Mouse (Mus musculus): ENCODE results near the gene Rsph9. TPM values are rescaled to one million over a fixed set of nuclear protein-coding genes. Genes with fewer than 3 reads are reported as not detected.

Rsph9 gene
- polyA plus RNA-seq, 1 experiment from 2014 or later, result 38.8 TPM

GRCm38 (mm10) chr17:46157131-46157530, 13.1 kb upstream of the Rsph9 start:
- 87% methylated on average over 8 of the region's 8 CpGs for WGBS
- H3K4me3 ChIP-seq (replicated peaks; ENCODE audit: low read depth, low read length), result no peak overlapping the region
- no peak for ATAC-seq (ENCODE audit: low FRiP score, low TSS enrichment)

GRCm38 (mm10) chr17:46156680-46157079, 12.7 kb upstream of the Rsph9 start:
- WGBS, result 86% methylated on average over 5 of the region's 5 CpGs
- no peaks in the 10 kb centered on the region for H3K27me3 ChIP-seq (ENCODE audit: control insufficient read depth, insufficient read depth, low read length)
- H3K4me3 ChIP-seq (replicated peaks; ENCODE audit: low read depth, low read length), result no peak overlapping the region
- peaks cover 11% of the 10 kb centered on the region for H3K4me1 ChIP-seq (ENCODE audit: control insufficient read depth, insufficient read depth, low read length)
- no peak overlapping the region for H3K9ac ChIP-seq (replicated peaks; ENCODE audit: low read length)
- no peak for DNase-seq
- no peaks in the 10 kb centered on the region for H3K36me3 ChIP-seq (ENCODE audit: control insufficient read depth, insufficient read depth, low read length)
- H3K27ac ChIP-seq (replicated peaks; ENCODE audit: low read depth, low read length), result no peak overlapping the region
- no peaks in the 10 kb centered on the region for H3K9me3 ChIP-seq (ENCODE audit: control insufficient read depth, low read length)
- ATAC-seq (ENCODE audit: low FRiP score, low TSS enrichment), result no peak
- H3K4me2 ChIP-seq (ENCODE audit: low read length), result no peak overlapping the region

More at GRCm38 (mm10) chr17:46157131-46157530, 13.1 kb upstream of the Rsph9 start:
- no peaks in the 10 kb centered on the region for H3K27me3 ChIP-seq (ENCODE audit: control insufficient read depth, insufficient read depth, low read length)
- peaks cover 16% of the 10 kb centered on the region for H3K4me1 ChIP-seq (ENCODE audit: control insufficient read depth, insufficient read depth, low read length)
- no peak for DNase-seq
- H3K9me3 ChIP-seq (ENCODE audit: control insufficient read depth, low read length), result no peaks in the 10 kb centered on the region
- no peak overlapping the region for H3K9ac ChIP-seq (replicated peaks; ENCODE audit: low read length)
- no peak overlapping the region for H3K27ac ChIP-seq (replicated peaks; ENCODE audit: low read depth, low read length)
- H3K36me3 ChIP-seq (ENCODE audit: control insufficient read depth, insufficient read depth, low read length), result no peaks in the 10 kb centered on the region
- H3K4me2 ChIP-seq (ENCODE audit: low read length), result no peak overlapping the region

GRCm38 (mm10) chr17:46154336-46154735, 10.3 kb upstream of the Rsph9 start:
- no peaks in the 10 kb centered on the region for H3K27me3 ChIP-seq (ENCODE audit: control insufficient read depth, insufficient read depth, low read length)
- no peak overlapping the region for H3K9ac ChIP-seq (replicated peaks; ENCODE audit: low read length)
- H3K4me1 ChIP-seq (ENCODE audit: control insufficient read depth, insufficient read depth, low read length), result peaks cover 9% of the 10 kb centered on the region
- H3K27ac ChIP-seq (replicated peaks; ENCODE audit: low read depth, low read length), result no peak overlapping the region
- H3K4me3 ChIP-seq (replicated peaks; ENCODE audit: low read depth, low read length), result no peak overlapping the region
- no peaks in the 10 kb centered on the region for H3K9me3 ChIP-seq (ENCODE audit: control insufficient read depth, low read length)
- H3K36me3 ChIP-seq (ENCODE audit: control insufficient read depth, insufficient read depth, low read length), result 0 out of 2 replicates have a peak, but pooled peaks cover 3% of the 10 kb centered on the region
- H3K4me2 ChIP-seq (ENCODE audit: low read length), result no peak overlapping the region
- 93% methylated on average over 3 of the region's 3 CpGs for WGBS
- ATAC-seq (ENCODE audit: low FRiP score, low TSS enrichment) (no peak), DNase-seq (no peak)

- ATAC-seq (ENCODE audit: low FRiP score, low TSS enrichment), result peak; percentile 90
- Histone ChIP-seq H3K27ac (replicated peaks; ENCODE audit: low read depth, low read length) (peak within 1 kb of the TSS; percentile 66), H3K36me3 (ENCODE audit: control insufficient read depth, insufficient read depth, low read length) (peaks cover 11% of the 10 kb centered on the region), H3K9ac (replicated peaks; ENCODE audit: low read length) (peak within 1 kb of the TSS; percentile 72), H3K4me3 (replicated peaks; ENCODE audit: low read depth, low read length) (peak within 1 kb of the TSS; percentile 57), H3K9me3 (ENCODE audit: control insufficient read depth, low read length) (no peaks in the 10 kb centered on the region), H3K4me1 (ENCODE audit: control insufficient read depth, insufficient read depth, low read length) (peaks cover 9% of the 10 kb centered on the region), H3K4me2 (ENCODE audit: low read length) (peak within 1 kb of the TSS; percentile 91), H3K27me3 (ENCODE audit: control insufficient read depth, insufficient read depth, low read length) (no peaks in the 10 kb centered on the region)
- peak; percentile 95 for DNase-seq
- 8% methylated on average over 33 of the region's 33 CpGs for WGBS
Measured at GRCm38 (mm10) chr17:46152847-46153782, 9.1 kb upstream of the Rsph9 start, which contains the start of gene Mad2l1bp. Gene Mad2l1bp (minus strand): TSS chr17:46153553.

- no peak overlapping the region for H3K4me2 ChIP-seq (ENCODE audit: low read length)
- no peaks in the 10 kb centered on the region for H3K9me3 ChIP-seq (ENCODE audit: control insufficient read depth, low read length)
- no peak overlapping the region for H3K4me3 ChIP-seq (replicated peaks; ENCODE audit: low read depth, low read length)
- H3K36me3 ChIP-seq (ENCODE audit: control insufficient read depth, insufficient read depth, low read length), result no peaks in the 10 kb centered on the region
- H3K9ac ChIP-seq (replicated peaks; ENCODE audit: low read length), result no peak overlapping the region
- no peaks in the 10 kb centered on the region for H3K27me3 ChIP-seq (ENCODE audit: control insufficient read depth, insufficient read depth, low read length)
- DNase-seq, result no peak
- no peak overlapping the region for H3K27ac ChIP-seq (replicated peaks; ENCODE audit: low read depth, low read length)
- peaks cover 11% of the 10 kb centered on the region for H3K4me1 ChIP-seq (ENCODE audit: control insufficient read depth, insufficient read depth, low read length)
- 91% methylated on average over 3 of the region's 3 CpGs for WGBS
- no peak for ATAC-seq (ENCODE audit: low FRiP score, low TSS enrichment)
Measured at GRCm38 (mm10) chr17:46139872-46140271, 4.1 kb downstream of the Rsph9 start.

- DNase-seq (no peak), ATAC-seq (ENCODE audit: low FRiP score, low TSS enrichment) (no peak)
- Histone ChIP-seq H3K4me3 (replicated peaks; ENCODE audit: low read depth, low read length) (no peak overlapping the region), H3K9ac (replicated peaks; ENCODE audit: low read length) (no peak overlapping the region), H3K4me1 (ENCODE audit: control insufficient read depth, insufficient read depth, low read length) (peaks cover 8% of the 10 kb centered on the region; the same call in 1 of the 2 replicates), H3K27me3 (ENCODE audit: control insufficient read depth, insufficient read depth, low read length) (no peaks in the 10 kb centered on the region), H3K4me2 (ENCODE audit: low read length) (no peak overlapping the region), H3K9me3 (ENCODE audit: control insufficient read depth, low read length) (no peaks in the 10 kb centered on the region), H3K36me3 (ENCODE audit: control insufficient read depth, insufficient read depth, low read length) (no peaks in the 10 kb centered on the region), H3K27ac (replicated peaks; ENCODE audit: low read depth, low read length) (no peak overlapping the region)
- WGBS, result 86% methylated on average over 8 of the region's 8 CpGs
Measured at GRCm38 (mm10) chr17:46138563-46139236, 5.3 kb downstream of the Rsph9 start.

- no peaks in the 10 kb centered on the region for H3K27me3 ChIP-seq (ENCODE audit: control insufficient read depth, insufficient read depth, low read length)
- H3K36me3 ChIP-seq (ENCODE audit: control insufficient read depth, insufficient read depth, low read length), result peaks cover 25% of the 10 kb centered on the region
- ATAC-seq (ENCODE audit: low FRiP score, low TSS enrichment), result no peak
- no peak overlapping the region for H3K4me3 ChIP-seq (replicated peaks; ENCODE audit: low read depth, low read length)
- no peaks in the 10 kb centered on the region for H3K4me1 ChIP-seq (ENCODE audit: control insufficient read depth, insufficient read depth, low read length)
- 78% methylated on average over 8 of the region's 8 CpGs for WGBS
- H3K4me2 ChIP-seq (ENCODE audit: low read length), result no peak overlapping the region
- no peak overlapping the region for H3K27ac ChIP-seq (replicated peaks; ENCODE audit: low read depth, low read length)
- no peaks in the 10 kb centered on the region for H3K9me3 ChIP-seq (ENCODE audit: control insufficient read depth, low read length)
- no peak for DNase-seq
- H3K9ac ChIP-seq (replicated peaks; ENCODE audit: low read length), result no peak overlapping the region
Measured at GRCm38 (mm10) chr17:46132862-46133261, 11.2 kb downstream of the Rsph9 start.

- WGBS, result 12% methylated on average over 12 of the region's 12 CpGs
- H3K9ac ChIP-seq (replicated peaks; ENCODE audit: low read length), result no peak overlapping the region; the same call in 1 of the 2 replicates
Measured at GRCm38 (mm10) chr17:46132058-46132718, 11.8 kb downstream of the Rsph9 start.

More at GRCm38 (mm10) chr17:46132058-46132718, 11.8 kb downstream of the Rsph9 start:
- Histone ChIP-seq H3K36me3 (ENCODE audit: control insufficient read depth, insufficient read depth, low read length) (peaks cover 31% of the 10 kb centered on the region), H3K4me2 (ENCODE audit: low read length) (no peak overlapping the region), H3K4me1 (ENCODE audit: control insufficient read depth, insufficient read depth, low read length) (no peaks in the 10 kb centered on the region), H3K27ac (replicated peaks; ENCODE audit: low read depth, low read length) (no peak overlapping the region), H3K27me3 (ENCODE audit: control insufficient read depth, insufficient read depth, low read length) (no peaks in the 10 kb centered on the region), H3K4me3 (replicated peaks; ENCODE audit: low read depth, low read length) (no peak overlapping the region), H3K9me3 (ENCODE audit: control insufficient read depth, low read length) (no peaks in the 10 kb centered on the region)
- DNase-seq (peak; percentile 86), ATAC-seq (ENCODE audit: low FRiP score, low TSS enrichment) (peak; percentile 55; the same call in 1 of the 2 replicates)

Measured in midbrain, embryonic 14.5 days (tissue).